Mouse (Mus musculus) testis, postnatal 10 days (tissue): ENCODE measurements around the gene Vash1.
A peak's percentile ranks its signal among the peaks of the same experiment; 100 is the strongest.

Experiments used
- DNase-seq: peaks from one replicate; pipeline ENCODE4 v3.0.0; 2021; ENCODE audit warnings: low spot score

Vash1 gene

GRCm38 (mm10) chr12:86678591-86679545 is at the start of gene Vash1:
Gene Vash1, plus strand, starts transcription at chr12:86678700.
- DNase-seq = peak; percentile 69

- DNase-seq = no peak
These were observed 49.7 kb upstream of the Vash1 start for GRCm38 (mm10) chr12:86628783-86629172.

GRCm38 (mm10) chr12:86641763-86642162 is 36.7 kb upstream of the Vash1 start:
- DNase-seq = peak; percentile 46

GRCm38 (mm10) chr12:86644512-86645273 is 33.8 kb upstream of the Vash1 start:
- DNase-seq = no peak

- no peak for DNase-seq
These were observed 33.0 kb upstream of the Vash1 start for GRCm38 (mm10) chr12:86645494-86645893.

GRCm38 (mm10) chr12:86646831-86647230 is 31.7 kb upstream of the Vash1 start:
- no peak for DNase-seq

GRCm38 (mm10) chr12:86647279-86647678 is 31.2 kb upstream of the Vash1 start:
- no peak for DNase-seq

- no peak for DNase-seq
These were observed 30.8 kb upstream of the Vash1 start for GRCm38 (mm10) chr12:86647736-86648135.

GRCm38 (mm10) chr12:86648489-86648888 is 30.0 kb upstream of the Vash1 start:
- DNase-seq = no peak

- DNase-seq = no peak
These were observed 27.1 kb upstream of the Vash1 start for GRCm38 (mm10) chr12:86651301-86651860.

GRCm38 (mm10) chr12:86652570-86653041 is 25.9 kb upstream of the Vash1 start:
- peak; percentile 88 for DNase-seq

GRCm38 (mm10) chr12:86659447-86659968 is 19.0 kb upstream of the Vash1 start:
- DNase-seq = no peak

- no peak for DNase-seq
These were observed 18.0 kb upstream of the Vash1 start for GRCm38 (mm10) chr12:86660466-86660865.

- DNase-seq = no peak
These were observed 12.8 kb upstream of the Vash1 start for GRCm38 (mm10) chr12:86665656-86666055.

- DNase-seq = no peak
These were observed 10.1 kb upstream of the Vash1 start for GRCm38 (mm10) chr12:86668404-86668803.

GRCm38 (mm10) chr12:86672105-86672504 is 6.4 kb upstream of the Vash1 start:
- DNase-seq = no peak

GRCm38 (mm10) chr12:86672507-86672906 is 6.0 kb upstream of the Vash1 start:
- no peak for DNase-seq

- DNase-seq = no peak
These were observed 1.0 kb downstream of the Vash1 start for GRCm38 (mm10) chr12:86679546-86679930.

- DNase-seq = no peak
These were observed 1.5 kb downstream of the Vash1 start for GRCm38 (mm10) chr12:86679991-86680491.

GRCm38 (mm10) chr12:86680591-86681193 is 2.2 kb downstream of the Vash1 start:
- no peak for DNase-seq

- no peak for DNase-seq
These were observed 3.1 kb downstream of the Vash1 start for GRCm38 (mm10) chr12:86681626-86682025.

- DNase-seq = no peak
These were observed 3.7 kb downstream of the Vash1 start for GRCm38 (mm10) chr12:86682178-86682577.
